Mouse (Mus musculus) liver, embryonic 11.5 days (tissue): ENCODE measurements around the gene Sparc. TPM values are rescaled to one million over a fixed set of nuclear protein-coding genes. Genes with fewer than 3 reads are reported as not detected.
A peak's percentile ranks its signal among the peaks of the same experiment; 100 is the strongest.

ENCODE experiments used
- ATAC-seq: fragments of 200-750 bp; cut with Nextera tagmentation; replicated peaks from 2 replicates; pipeline ENCODE4 v1.8.0; 2017; ENCODE audit warnings: moderate number of reproducible peaks, mild to moderate bottlenecking, moderate TSS enrichment, moderate library complexity; ENCODE audit not compliant: low FRiP score
- DNase-seq: peaks from one replicate; pipeline ENCODE4 v3.0.0-alpha.2; 2017; ENCODE audit warnings: low spot score
- H3K27ac ChIP-seq: fragments of 300-500 bp; sonication (generic); 2 replicates; pipeline ENCODE4 v1.5.1; 2014; ENCODE audit warnings: mild to moderate bottlenecking, low read depth, low read length, control low read depth
- H3K27me3 ChIP-seq: fragments of 300-500 bp; sonication (generic); replicated peaks from 2 replicates; pipeline ENCODE4 v1.6.1; 2014; ENCODE audit warnings: low read length, mixed read lengths; ENCODE audit not compliant: control insufficient read depth, insufficient read depth
- H3K36me3 ChIP-seq: fragments of 300-500 bp; sonication (generic); 2 replicates; pipeline ENCODE4 v1.6.1; 2014; ENCODE audit warnings: mild to moderate bottlenecking, low read length, moderate library complexity, mixed read lengths; ENCODE audit not compliant: control insufficient read depth, insufficient read depth
- H3K4me1 ChIP-seq: fragments of 300-500 bp; sonication (generic); replicated peaks from 2 replicates; pipeline ENCODE4 v1.6.1; 2014; ENCODE audit warnings: low read length, mixed read lengths; ENCODE audit not compliant: control insufficient read depth, insufficient read depth
- H3K4me2 ChIP-seq: fragments of 300-500 bp; sonication (generic); 2 replicates; pipeline ENCODE4 v1.6.1; 2014; ENCODE audit warnings: mild to moderate bottlenecking, control low read depth, moderate library complexity
- H3K4me3 ChIP-seq: fragments of 300-500 bp; sonication (generic); 2 replicates; pipeline ENCODE4 v1.5.1; 2014; ENCODE audit warnings: low read depth, low read length, control low read depth
- H3K9ac ChIP-seq: fragments of 300-500 bp; sonication (generic); 2 replicates; pipeline ENCODE4 v1.6.1; 2014; ENCODE audit warnings: low read depth, low read length, control low read depth
- H3K9me3 ChIP-seq: fragments of 300-500 bp; sonication (generic); 2 replicates; pipeline ENCODE4 v1.6.1; 2016; ENCODE audit warnings: low read length, inconsistent platforms, mixed read lengths; ENCODE audit not compliant: control insufficient read depth
- WGBS: fragments of 180-500 bp; shearing (Covaris S2); extraction: QIAGEN DNeasy Blood & Tissue Kit; methylation state at CpG from one replicate; pipeline ENCODE4 v1.1.7; 2014; 5-methylcytosine and 5-hydroxymethylcytosine counted together
- polyA plus RNA-seq: library from polyadenylated mRNA; unstranded; fragments of >200 nt; fragmentation: Nextera tagmentation; extraction: Ambion mirVana; gene quantifications from 2 replicates; pipeline ENCODE4 v1.2.1, GENCODE M21; 2014

The Sparc gene
- polyA plus RNA-seq = 300 and 334 TPM in 2 replicates

DNA sequence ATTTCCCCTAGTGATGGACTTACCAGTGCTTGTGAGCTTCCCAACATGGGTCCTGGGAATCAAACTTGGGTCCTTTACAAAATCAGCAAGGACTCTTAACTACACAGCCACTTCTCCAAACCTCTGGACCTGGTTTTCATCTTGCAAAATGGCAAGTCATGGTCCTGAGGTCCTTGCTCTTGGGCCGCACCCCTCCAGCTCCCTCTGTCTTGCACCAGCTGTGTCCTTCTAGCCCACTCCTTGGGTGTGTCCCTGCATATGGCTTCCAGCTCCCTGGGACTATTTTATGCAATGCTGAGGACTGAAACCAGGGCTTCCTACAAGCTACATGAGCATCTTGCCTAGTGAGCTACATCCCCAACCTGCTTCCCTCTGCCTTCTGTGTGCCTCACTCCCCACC, at the start of gene Sparc:
Gene Sparc, minus strand, starts transcription at position 206 of the 400 bp plus-strand sequence.
- H3K4me1 ChIP-seq = peaks cover 7% of the 10 kb centered on the region
- WGBS = 83% methylated on average over 1 of the region's 1 CpGs

GRCm38 (mm10) chr11:55471467-55471866, 48.5 kb upstream of the Sparc start:
- ATAC-seq (no peak), DNase-seq (no peak)
- WGBS = 72% methylated on average over 7 of the region's 7 CpGs
- H3K4me1 ChIP-seq = peaks cover 32% of the 10 kb centered on the region
- H3K27ac ChIP-seq = 0 out of 2 replicates have a peak overlapping the region, but pooled peaks have one; percentile 22
- no peaks in the 10 kb centered on the region for H3K9me3 ChIP-seq
- peaks cover 11% of the 10 kb centered on the region; the same call in 1 of the 2 replicates for H3K36me3 ChIP-seq
- no peaks in the 10 kb centered on the region for H3K27me3 ChIP-seq
- peak overlapping the region; percentile 99 for H3K9ac ChIP-seq
- H3K4me3 ChIP-seq = peak overlapping the region; percentile 83
- H3K4me2 ChIP-seq = peak overlapping the region; percentile 95

More for the DNA sequence above, at the start of gene Sparc:
- H3K4me3 ChIP-seq = no peak within 1 kb of the TSS
- no peak within 1 kb of the TSS for H3K9ac ChIP-seq
- DNase-seq (no peak), ATAC-seq (no peak)
- no peaks in the 10 kb centered on the region for H3K36me3 ChIP-seq
- H3K27ac ChIP-seq = peak within 1 kb of the TSS; percentile 53; the same call in 1 of the 2 replicates
- no peak within 1 kb of the TSS for H3K4me2 ChIP-seq
- H3K27me3 ChIP-seq = no peaks in the 10 kb centered on the region
- H3K9me3 ChIP-seq = no peaks in the 10 kb centered on the region

GRCm38 (mm10) chr11:55470761-55471160, 47.8 kb upstream of the Sparc start:
- 34% methylated on average over 8 of the region's 8 CpGs for WGBS
- Histone ChIP-seq H3K4me2 (peak overlapping the region; percentile 95), H3K4me1 (peaks cover 29% of the 10 kb centered on the region), H3K27ac (peak overlapping the region; percentile 22; the same call in 1 of the 2 replicates), H3K4me3 (peak overlapping the region; percentile 83), H3K9me3 (no peaks in the 10 kb centered on the region), H3K27me3 (no peaks in the 10 kb centered on the region), H3K9ac (peak overlapping the region; percentile 99), H3K36me3 (peaks cover 11% of the 10 kb centered on the region; the same call in 1 of the 2 replicates)
- ATAC-seq (no peak), DNase-seq (no peak)

GRCm38 (mm10) chr11:55469923-55470691, 47.1 kb upstream of the Sparc start:
- H3K4me1 ChIP-seq = peaks cover 29% of the 10 kb centered on the region
- H3K36me3 ChIP-seq = peaks cover 11% of the 10 kb centered on the region; the same call in 1 of the 2 replicates
- no peaks in the 10 kb centered on the region for H3K9me3 ChIP-seq
- H3K27me3 ChIP-seq = no peaks in the 10 kb centered on the region
- H3K4me3 ChIP-seq = peak overlapping the region; percentile 83
- H3K27ac ChIP-seq = peak overlapping the region; percentile 74
- ATAC-seq (peak; percentile 1), DNase-seq (peak; percentile 59)
- WGBS = under 1% methylated on average over 34 of the region's 46 CpGs
- peak overlapping the region; percentile 95 for H3K4me2 ChIP-seq
- peak overlapping the region; percentile 99 for H3K9ac ChIP-seq

DNA sequence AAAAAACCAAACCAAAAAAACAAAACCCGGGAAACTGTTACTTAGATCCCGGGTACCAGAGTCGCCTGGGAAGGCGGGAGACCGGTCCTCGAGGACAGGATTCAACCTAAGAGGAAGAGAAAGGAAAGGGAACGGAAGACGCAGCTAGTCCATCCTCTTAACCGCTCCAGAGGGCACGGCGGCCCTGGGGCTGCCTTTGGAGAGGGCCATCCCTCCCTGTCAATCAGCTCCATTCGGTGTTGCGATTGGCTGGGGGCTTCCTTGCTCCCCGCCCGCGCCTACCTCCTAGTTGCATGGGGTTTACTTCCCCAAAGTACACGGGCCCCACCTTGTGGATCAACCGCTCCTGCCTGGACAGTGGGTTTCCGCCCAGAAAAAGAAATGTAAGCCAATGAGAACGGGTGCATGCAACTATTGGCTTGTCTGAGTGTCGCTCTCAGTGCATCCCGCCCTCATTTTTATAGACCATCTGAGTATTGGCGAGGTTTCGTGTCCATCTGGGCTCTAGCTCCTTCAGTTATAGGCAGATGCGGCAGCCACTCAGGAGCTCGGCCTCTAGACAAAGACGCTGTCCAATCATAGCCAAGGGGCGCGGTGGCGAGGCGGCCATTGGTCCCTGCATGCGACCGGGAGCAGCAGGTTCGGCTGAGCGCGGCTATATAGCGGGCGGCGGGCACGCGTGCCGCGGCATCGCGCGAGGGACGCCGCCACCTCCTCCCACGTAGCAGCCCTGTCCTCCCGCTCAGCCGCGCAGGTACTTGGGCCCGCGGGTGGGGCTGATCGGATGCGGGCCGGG, 46.3 kb upstream of the Sparc start, which contains the start of gene G3bp1:
Gene G3bp1, plus strand, starts transcription at position 638 of the 796 bp plus-strand sequence.
- no peaks in the 10 kb centered on the region for H3K27me3 ChIP-seq
- H3K4me1 ChIP-seq = peaks cover 27% of the 10 kb centered on the region
- peak within 1 kb of the TSS; percentile 99 for H3K9ac ChIP-seq
- peak within 1 kb of the TSS; percentile 83 for H3K4me3 ChIP-seq
- DNase-seq (peak; percentile 98), ATAC-seq (peak; percentile 94)
- H3K4me2 ChIP-seq = peak within 1 kb of the TSS; percentile 95
- no peaks in the 10 kb centered on the region for H3K9me3 ChIP-seq
- peak within 1 kb of the TSS; percentile 84 for H3K27ac ChIP-seq
- H3K36me3 ChIP-seq = peaks cover 11% of the 10 kb centered on the region; the same call in 1 of the 2 replicates
- WGBS = under 1% methylated on average over 57 of the region's 57 CpGs

- Histone ChIP-seq H3K27ac (peak overlapping the region; percentile 84), H3K4me1 (peaks cover 23% of the 10 kb centered on the region), H3K9ac (peak overlapping the region; percentile 85), H3K36me3 (peaks cover 8% of the 10 kb centered on the region; the same call in 1 of the 2 replicates), H3K9me3 (no peaks in the 10 kb centered on the region), H3K4me2 (peak overlapping the region; percentile 90), H3K4me3 (peak overlapping the region; percentile 83), H3K27me3 (no peaks in the 10 kb centered on the region)
- ATAC-seq = peak; percentile 16; the same call in 1 of the 2 replicates
- WGBS = 2% methylated on average over 17 of the region's 17 CpGs
- no peak for DNase-seq
These were observed 45.6 kb upstream of the Sparc start for GRCm38 (mm10) chr11:55468611-55469047.

GRCm38 (mm10) chr11:55468012-55468411, 45.0 kb upstream of the Sparc start:
- Histone ChIP-seq H3K36me3 (peaks cover 6% of the 10 kb centered on the region; the same call in 1 of the 2 replicates), H3K4me1 (peaks cover 17% of the 10 kb centered on the region), H3K27ac (peak overlapping the region; percentile 84), H3K4me3 (peak overlapping the region; percentile 83), H3K27me3 (no peaks in the 10 kb centered on the region), H3K9me3 (no peaks in the 10 kb centered on the region), H3K4me2 (peak overlapping the region; percentile 90), H3K9ac (peak overlapping the region; percentile 85)
- WGBS = 64% methylated on average over 10 of the region's 10 CpGs
- ATAC-seq = no peak
- no peak for DNase-seq

DNA sequence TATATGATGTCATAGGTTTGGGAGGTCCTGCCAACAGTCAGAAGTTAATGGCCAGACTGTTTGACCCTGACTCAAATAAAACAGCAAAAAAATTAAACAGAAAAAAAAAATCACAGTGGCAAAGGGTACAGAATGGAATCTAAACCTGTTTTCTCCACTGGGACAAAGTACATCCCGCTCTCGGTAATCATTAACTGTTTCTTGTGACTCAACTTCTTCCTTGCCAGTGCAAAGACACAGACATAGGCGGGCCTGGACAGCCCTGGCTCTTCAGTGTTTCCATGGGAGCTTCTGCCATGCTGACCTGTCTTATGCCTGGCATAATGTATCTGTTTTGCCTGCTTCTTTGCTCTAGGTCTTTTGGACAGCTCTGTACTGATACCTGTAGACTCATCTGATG, 42.2 kb upstream of the Sparc start:
- Histone ChIP-seq H3K27ac (no peak overlapping the region), H3K27me3 (no peaks in the 10 kb centered on the region), H3K4me2 (no peak overlapping the region), H3K4me1 (peaks cover 14% of the 10 kb centered on the region), H3K4me3 (no peak overlapping the region), H3K9ac (no peak overlapping the region), H3K9me3 (no peaks in the 10 kb centered on the region), H3K36me3 (no peaks in the 10 kb centered on the region)
- DNase-seq (no peak), ATAC-seq (no peak)
- 66% methylated on average over 3 of the region's 3 CpGs for WGBS
